Mouse (Mus musculus) heart, adult 2 months (tissue): ENCODE measurements around the gene Plcd1.

ENCODE experiments used
- CTCF ChIP-seq: fragments of 200-600 bp; IDR thresholded peaks from 2 replicates; pipeline ENCODE4 v1.8.1; 2022; ENCODE audit warnings: antibody characterized with exemption, mild to moderate bottlenecking, moderate library complexity
- EP300 ChIP-seq: fragments of 200-500 bp; IDR thresholded peaks from 2 replicates; pipeline ENCODE4 v1.6.1; 2011; ENCODE audit warnings: low read depth, low read length, control low read depth; ENCODE audit not compliant: insufficient read depth

DNA sequence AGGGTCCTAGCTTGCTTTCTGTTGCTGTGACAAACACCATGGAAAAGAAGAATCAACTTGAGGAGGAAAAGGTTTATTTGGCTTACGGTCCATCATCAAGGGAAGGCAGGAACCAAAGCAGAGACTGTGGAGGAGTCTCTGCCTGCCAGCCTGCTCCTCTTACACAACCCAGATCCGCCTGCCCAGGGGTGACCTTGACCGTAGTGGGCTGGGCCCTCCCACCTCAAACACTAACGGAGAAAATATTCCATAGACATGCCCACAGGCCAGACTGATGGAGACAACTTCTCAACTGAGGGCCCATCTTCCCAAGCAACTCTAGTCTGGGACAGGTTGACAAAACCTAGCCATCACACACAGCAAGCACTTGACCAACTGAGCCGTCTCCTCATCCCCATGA is 48.8 kb upstream of the Plcd1 start:
- TF ChIP-seq EP300 (no peak), CTCF (no peak)
